Mouse (Mus musculus) lung, postnatal 36 days (tissue): Measurements from ENCODE around the gene F11r.

Source experiments
- DNase-seq: peaks from one replicate; pipeline ENCODE4 v3.0.0; 2022; ENCODE audit warnings: mixed read lengths

F11r gene

DNA sequence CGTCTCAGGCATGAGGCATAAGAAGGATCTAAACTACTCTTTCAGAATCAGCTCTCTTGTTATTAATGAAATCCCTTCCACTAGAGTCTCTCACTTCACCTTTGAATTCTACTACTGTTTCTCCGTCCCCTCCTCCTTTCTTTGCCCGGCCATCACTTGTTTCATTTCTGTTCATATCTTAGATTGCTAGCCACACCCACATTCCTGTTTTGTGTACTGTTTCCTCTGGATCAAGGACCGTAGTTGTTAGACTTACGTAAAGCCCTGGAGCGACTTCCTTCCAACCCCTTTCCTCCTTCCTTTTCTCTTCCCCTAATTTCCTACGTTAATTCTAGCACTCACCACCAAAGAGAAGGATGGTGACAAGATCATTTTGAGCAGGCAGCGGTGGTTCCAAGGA, 1.7 kb downstream of the F11r start:
- peak; percentile 81 for DNase-seq

DNA sequence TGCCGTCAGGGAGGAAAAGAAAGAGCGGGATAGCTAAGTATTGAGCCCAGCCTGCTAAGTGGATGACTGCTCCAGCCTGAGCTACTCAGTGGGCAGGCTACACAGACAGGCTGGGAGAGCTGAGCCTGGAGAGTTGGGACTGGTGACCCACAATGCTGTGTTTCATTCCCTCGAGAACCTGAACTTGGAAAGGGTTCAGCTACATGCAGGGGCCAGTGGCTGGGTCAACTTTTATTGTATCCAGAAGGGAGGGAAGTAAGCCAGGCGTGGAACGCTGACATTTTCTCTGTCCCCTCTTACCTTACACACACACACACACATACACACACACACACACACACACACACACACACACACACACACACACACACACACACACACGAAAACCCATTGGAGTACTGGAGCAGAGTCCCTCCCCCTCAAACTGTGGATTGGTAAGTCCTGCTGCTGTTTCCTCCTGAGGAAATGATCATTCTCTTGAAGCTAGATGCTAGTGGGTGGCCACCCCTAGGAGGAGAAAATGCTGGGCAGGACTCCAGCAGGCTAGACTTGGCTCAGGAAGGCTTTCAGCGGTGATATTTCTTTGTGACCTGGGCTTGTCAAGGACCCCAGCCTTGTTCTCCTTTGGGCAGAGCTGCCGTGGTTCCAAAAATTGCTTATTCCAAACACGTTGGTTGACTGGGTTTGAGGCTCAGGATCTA, 2.8 kb downstream of the F11r start:
- DNase-seq = peak; percentile 88

DNA sequence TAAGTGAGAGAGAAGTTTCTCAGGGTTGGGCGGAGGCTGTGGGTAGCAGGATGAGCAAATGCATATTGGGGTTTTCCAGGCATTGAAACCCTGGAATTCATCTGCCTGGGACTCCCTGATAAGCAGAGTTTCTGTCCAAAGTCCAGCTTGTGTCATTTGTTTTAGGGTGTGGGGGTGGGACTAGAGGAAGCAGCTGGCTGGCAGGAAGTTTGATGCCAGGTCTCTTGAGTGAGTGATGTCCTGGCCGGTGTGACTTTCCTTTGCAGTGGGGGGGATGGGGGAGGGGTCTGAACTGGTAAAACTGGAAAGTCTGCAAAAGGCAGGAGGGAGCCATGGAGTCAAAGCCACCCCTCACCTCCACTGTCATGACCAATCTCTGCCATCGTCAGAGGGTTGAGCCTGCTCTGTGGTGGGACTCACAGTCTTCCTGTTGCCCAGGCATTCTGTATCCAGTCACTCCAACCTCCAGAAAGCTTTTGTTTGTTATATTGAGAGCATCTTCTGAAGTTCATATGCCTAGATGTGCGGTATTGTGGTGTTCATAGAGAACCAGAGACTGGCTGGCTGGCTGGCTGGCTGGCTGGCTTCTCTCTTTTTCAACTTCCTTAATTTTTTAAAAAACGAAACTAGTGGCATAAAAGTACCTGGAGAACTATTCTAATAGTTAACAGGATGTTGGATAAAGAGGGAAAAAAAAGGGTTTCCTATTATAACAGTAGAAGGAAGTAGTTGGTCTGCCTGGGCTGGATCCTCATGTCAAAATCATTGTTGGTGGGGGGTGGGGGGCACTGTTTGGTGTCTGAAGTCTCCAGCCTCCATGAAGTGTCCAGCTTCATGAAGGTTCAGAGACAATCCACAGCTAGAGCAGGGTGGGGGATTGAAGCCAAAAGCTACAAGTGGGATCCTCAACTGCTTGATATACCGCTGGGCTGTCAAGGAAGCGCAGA, 4.4 kb downstream of the F11r start:
- peak; percentile 56 for DNase-seq

DNA sequence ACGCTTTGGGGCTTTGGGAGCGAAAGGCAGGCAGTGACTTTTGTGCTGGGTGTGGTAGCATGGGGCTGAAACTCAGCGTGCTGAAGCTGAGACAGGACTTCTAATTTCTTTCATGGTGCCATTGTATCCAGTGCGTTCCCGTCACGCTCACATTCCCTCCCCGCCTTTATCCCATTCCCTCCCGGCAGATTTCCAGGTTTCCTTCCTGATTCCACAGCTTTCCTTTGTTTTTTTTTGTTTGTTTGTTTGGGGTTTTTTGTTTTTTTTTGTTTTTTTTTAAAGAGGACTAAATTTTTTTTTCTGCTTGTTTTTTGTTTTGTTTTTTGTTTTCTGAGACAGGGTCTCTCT, 5.1 kb downstream of the F11r start:
- DNase-seq = no peak

GRCm38 (mm10) chr1:171445050-171445449, 7.7 kb downstream of the F11r start:
- no peak for DNase-seq

- no peak for DNase-seq
These were observed 9.5 kb downstream of the F11r start for GRCm38 (mm10) chr1:171446854-171447253.

DNA sequence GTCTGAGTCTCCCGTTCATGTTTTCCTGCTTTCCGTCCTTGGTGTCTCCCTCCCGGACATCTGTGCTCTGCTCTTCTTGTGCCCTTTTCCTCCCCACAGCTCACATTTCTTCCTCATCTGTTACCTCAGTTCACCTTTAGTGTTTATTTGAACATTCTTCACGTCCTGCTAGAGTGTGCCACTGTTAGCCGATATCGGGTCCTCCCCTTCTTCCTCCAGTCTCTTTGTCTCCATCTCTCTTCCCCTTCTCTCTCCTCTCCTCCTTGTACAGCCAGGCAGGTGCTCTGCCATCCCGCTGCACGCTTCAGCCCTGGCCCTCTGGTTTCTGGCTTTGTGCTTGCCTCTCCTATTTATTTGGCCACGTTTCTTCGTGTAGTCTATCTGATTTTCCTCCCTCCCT, 10.4 kb downstream of the F11r start:
- DNase-seq = no peak

GRCm38 (mm10) chr1:171450062-171450461, 12.7 kb downstream of the F11r start:
- DNase-seq = no peak

- peak; percentile 40 for DNase-seq
These were observed 13.7 kb downstream of the F11r start for GRCm38 (mm10) chr1:171451001-171451400.

- no peak for DNase-seq
These were observed 15.2 kb downstream of the F11r start for GRCm38 (mm10) chr1:171452522-171452921.

GRCm38 (mm10) chr1:171452923-171453322, 15.6 kb downstream of the F11r start:
- peak; percentile 67 for DNase-seq

DNA sequence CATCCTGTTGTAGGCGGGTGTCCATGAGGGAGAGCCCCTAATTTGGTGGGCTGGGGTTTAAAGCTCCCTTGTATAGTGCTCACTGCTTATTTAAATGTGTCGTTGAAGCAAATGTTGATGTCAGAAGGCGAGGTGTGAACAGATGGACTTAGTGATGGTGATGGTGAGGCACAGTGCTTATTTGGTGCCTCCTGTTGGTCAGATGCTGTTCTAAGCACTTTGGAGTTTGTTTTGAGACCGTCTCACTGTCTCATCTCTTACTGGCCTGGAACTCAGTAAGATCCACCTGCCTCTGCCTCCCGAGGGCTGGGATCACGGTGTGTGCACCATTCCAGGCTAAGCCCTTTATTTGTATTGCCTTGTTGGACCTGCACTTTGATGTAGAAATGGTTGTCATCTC, 17.6 kb downstream of the F11r start:
- no peak for DNase-seq

DNA sequence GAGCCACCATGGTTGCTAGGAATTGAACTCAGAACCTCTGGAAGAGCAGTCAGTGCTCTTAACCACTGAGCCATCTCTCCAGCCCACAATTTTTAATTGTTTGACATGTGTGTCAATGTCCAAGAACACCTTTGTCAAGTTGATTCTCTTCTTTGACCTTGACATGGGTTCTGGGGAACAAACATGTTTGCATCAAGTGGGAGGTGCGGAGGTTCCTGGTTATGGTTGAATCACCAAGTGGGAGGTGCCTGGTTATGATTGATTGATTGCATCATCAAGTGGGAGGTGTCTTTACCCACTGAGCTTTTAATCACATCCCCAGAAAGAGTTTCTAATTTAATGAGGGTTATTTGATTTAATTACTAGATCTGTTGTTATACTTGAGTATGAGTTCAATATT, 20.2 kb downstream of the F11r start:
- DNase-seq = no peak

DNA sequence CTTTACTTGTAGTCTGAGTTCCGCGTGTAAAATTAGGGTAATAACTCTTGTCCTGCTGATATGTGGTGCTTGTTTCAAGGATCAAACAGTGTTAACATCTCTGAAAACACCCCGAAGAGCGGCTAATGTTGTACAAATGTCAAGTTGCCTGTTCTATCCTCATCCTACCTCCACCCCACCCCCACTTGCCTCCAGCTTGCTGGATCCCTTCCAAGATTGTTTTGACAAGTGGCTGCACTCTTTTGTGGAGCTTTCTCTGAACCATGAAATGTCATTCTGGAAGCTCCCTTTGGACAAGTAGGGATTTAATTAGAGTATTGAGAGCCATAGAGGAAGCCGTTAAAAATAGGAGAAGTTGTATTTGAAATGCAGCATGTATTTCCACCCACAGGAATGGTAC, 22.5 kb downstream of the F11r start:
- DNase-seq = no peak

GRCm38 (mm10) chr1:171460551-171461503, 23.5 kb downstream of the F11r start:
- no peak for DNase-seq

DNA sequence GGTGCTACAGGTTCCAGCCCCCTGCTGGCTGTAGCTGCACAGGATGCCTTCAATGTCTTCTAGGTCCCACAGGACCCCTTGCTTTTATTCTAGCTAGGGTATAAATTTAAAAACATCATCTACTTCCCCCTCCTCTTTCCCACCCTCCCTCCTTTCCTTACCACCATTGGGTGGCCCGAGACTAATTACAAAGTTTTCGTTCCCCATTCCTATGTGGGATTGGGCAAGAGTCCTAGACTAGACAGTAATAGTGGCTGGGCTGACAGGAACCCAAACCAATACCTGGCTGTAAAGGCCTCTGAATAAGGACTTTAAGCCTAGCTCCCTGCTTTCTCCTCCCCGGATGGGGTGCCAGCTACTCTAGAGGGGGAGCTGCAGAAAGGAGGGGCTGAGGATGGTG, 25.8 kb downstream of the F11r start:
- DNase-seq = no peak

DNA sequence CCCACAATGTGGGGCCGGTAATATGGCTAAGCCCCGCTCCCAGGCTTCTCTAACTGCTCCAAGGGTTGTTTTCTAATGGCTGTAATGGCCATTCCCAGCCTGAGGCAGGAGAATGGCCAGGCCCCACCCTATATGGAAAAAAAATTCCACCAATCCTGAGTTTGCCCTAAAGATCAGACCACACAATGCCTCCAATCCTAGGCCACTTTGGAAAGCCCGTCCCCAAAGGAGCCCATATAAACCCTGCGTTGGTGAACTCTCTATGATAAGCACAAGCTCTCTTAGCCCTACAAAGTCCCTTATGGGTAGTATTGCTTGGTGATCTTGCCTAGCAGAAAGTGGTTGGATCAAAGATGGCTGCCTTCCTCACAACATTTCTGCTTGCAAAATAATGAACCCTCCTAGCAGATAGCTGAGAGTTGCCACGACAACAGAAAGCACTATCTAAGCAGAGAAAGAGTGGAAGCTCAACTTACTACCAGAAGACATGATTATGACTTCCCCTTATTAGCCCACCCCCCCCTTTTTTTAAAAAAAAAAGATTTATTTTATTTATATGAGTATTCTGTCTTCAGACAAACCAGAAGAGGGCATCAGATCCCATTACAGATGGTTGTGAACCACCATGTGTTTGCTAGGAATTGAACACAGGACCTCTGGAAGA, 28.5 kb downstream of the F11r start:
- DNase-seq = no peak

DNA sequence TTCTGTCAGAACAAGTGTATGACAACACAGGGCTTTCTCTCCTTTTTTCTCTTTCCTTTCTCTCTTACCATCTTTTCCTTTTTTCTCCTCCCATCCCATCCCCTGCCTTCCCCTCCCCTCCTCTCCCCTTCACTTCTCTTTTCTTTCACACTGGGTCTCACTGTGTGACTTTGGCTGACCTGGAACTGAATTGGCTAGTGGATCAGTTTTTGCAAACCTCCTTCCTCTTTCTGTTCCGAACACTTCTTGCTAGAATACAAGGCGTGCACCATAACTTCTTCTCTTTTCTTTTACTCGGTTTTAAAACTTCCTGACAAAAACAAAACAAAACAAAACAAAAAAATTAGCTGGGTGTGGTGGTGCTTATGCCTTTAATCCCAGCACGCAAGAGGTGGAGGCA, 29.2 kb downstream of the F11r start:
- DNase-seq = no peak

GRCm38 (mm10) chr1:171469678-171470077, 32.3 kb downstream of the F11r start:
- no peak for DNase-seq

- peak; percentile 86 for DNase-seq
These were observed 33.1 kb downstream of the F11r start for GRCm38 (mm10) chr1:171470371-171470871.

GRCm38 (mm10) chr1:171470896-171471295, 33.6 kb downstream of the F11r start:
- DNase-seq = peak; percentile 73

GRCm38 (mm10) chr1:171471452-171471851, 34.1 kb downstream of the F11r start:
- DNase-seq = no peak
